Mouse (Mus musculus): Measurements from ENCODE around the gene Surf4. TPM values are rescaled to one million over a fixed set of nuclear protein-coding genes. Genes with fewer than 3 reads are reported as not detected.

Surf4 gene
- 57.1 and 82.6 TPM in 2 replicates for polyA plus RNA-seq (2021; fragmentation: Nextera tagmentation)
- long read RNA-seq, experiment 1, transcript Surf4-201 (6 exons, 3,281 nt), result major isoform, 211 of 236 reads
- long read RNA-seq, experiment 1, partial matches to known transcripts, result 5 of 236 reads
- long read RNA-seq, experiment 1, other reads (novel, unspliced or antisense), result 20 of 236 reads
- long read RNA-seq, experiment 2, transcript Surf4-201 (6 exons, 3,281 nt), result major isoform, 52 of 64 reads
- long read RNA-seq, experiment 2, partial matches to known transcripts, result 9 of 64 reads
- long read RNA-seq, experiment 2, other reads (novel, unspliced or antisense), result 3 of 64 reads

DNA sequence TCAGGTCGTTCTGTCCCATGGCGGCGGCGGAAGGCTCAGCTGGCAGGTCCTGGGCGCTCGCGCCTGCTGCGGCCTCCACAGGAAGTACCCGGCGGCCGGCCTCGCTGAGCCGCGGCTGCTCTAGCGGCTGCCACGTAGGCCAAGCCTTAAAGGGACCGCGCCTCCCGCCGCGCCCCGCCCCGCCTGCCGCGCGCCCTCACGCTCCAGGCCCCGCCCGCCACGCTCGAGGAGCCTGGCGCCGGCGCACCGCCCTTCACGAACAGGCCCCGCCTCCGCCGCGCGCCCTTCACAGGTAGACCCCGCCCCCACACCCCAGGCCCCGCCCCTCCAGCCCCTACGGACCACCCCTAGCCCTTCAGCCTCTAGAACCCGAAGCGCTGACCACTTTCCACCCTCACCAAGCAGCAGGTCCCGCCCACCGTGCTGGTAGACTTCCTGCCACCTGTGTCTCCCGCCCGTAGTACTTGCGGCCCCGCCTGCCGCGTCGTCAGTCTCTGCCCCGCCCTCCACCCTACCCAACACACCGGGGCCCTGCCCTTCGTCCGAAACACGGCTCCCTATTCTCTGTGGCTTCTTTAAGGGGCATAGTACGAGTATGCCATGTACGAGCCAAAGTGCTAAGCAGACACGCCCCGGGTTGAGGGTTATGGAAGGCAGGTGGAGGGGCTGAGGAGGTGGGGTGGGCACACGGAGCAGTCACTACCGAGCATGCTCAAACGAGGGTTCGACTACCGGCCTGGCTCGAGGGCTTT is at the start of gene Surf4, which contains the start of gene Stkld1:
Gene Surf4 (minus strand): TSS at position 625 of the 752 bp plus-strand sequence.
Gene Stkld1 (plus strand): TSS at position 744 of the 752 bp plus-strand sequence.

GRCm38 (mm10) chr2:26973116-26973515 is 39.4 kb upstream of the Surf4 start, which contains the start of gene Adamts13:
Adamts13 (plus strand) TSS chr2:26973416.

DNA sequence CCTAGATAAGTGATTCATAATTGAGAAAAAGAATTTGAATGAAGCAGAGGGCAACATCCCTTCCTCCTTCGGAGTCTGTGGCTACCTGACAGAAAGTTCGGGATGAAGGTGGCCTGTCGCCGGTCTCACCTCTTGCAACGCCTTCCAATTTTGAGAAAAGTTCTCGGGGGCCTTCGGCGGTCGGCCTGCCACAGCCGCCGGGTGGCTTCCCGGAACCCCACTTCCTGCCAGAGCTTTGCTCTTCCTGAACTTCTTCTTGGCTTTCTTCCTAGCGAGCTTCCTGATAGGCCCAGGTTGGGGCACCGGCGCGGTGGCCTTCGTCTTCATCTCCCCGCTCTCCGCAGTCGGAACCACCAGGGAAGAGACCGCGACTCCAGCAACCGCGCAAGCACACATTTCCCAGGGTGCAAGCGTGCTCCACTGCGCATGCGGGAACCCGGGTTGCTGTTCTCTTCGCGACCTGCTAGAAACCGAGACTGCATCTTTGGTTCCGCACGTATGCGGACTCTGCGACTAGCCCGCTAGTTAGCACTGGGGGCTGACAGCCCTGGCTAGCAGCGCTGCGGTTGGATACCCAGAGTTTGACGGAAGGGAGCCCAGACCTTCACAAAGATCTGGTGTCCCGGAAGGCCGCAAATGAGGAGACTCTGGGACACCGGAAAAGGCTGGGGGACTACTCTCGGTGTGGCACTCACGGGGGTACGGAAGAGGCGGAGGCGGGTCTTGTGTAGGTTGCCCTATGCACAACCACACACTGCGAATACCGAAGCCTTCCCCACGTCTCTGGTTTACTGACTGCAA is 30.4 kb upstream of the Surf4 start, which contains the start of gene Rexo4:
Gene Rexo4 (minus strand): TSS at position 464 of the 801 bp plus-strand sequence.

GRCm38 (mm10) chr2:26915927-26916728 is 17.6 kb downstream of the Surf4 start, which contains the start of the genes Surf2 and Surf1:
Surf2 (plus strand) TSS chr2:26916367.
Surf1 (minus strand) TSS chr2:26916530.

GRCm38 (mm10) chr2:26910124-26910993 is 23.4 kb downstream of the Surf4 start, which contains the start of the genes Med22 and Rpl7a:
Med22 (minus strand) TSS chr2:26910677.
Rpl7a (plus strand) TSS chr2:26910764.

DNA sequence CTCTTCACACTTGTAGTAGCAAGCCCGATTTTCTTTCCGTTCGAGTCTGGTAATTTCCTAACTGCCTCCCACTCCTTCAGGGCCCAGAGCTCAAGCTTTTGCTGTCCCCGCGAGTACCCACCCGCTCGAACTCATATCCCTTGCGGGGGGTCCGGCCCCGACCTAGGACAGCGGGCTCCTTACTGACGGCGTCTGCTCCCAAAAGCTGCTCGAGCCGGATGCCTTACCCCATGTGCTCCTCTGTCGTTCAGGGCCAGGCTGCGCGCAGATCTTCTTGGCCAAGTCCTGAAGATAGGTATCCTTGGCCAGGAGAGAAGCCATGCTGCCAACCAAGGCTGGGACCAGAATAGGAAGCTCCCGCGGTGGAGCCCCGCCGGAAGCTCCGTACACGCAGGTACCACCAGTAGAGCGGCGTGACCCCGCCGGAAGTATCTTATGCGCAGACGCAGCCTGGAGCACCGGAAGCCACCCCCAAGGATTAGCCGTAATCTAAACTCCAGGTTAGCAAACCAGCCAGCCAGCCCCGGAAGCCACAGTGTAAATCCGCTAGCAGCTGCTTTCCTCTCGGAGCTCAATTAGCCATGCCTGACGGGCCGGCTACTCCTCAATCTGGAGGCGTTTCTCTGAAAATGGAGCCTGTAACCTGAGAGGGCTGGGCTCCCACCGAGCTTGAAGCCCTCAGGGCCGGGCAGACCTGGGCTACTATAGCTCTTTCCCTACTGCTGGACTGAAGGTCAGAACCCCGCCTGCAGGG is 31.1 kb downstream of the Surf4 start, which contains the start of gene Surf6:
Gene Surf6 (minus strand): TSS at position 413 of the 754 bp plus-strand sequence.

Other genes with a start within 250 kb of the Surf4 start
- not detected in 2 replicates for gene Abo, start 68.9 kb downstream of the Surf4 start, polyA plus RNA-seq (2021; fragmentation: Nextera tagmentation)
- gene Surf6, start 31.0 kb downstream of the Surf4 start, polyA plus RNA-seq (2021; fragmentation: Nextera tagmentation), result 6.3 and 7.2 TPM in 2 replicates
- 49.3 and 51.7 TPM in 2 replicates for gene Med22, start 23.3 kb downstream of the Surf4 start, polyA plus RNA-seq (2021; fragmentation: Nextera tagmentation)
- gene Rpl7a, start 23.2 kb downstream of the Surf4 start, polyA plus RNA-seq (2021; fragmentation: Nextera tagmentation), result 264 and 364 TPM in 2 replicates
- gene Surf2, start 17.6 kb downstream of the Surf4 start, polyA plus RNA-seq (2021; fragmentation: Nextera tagmentation), result 31.4 and 37.8 TPM in 2 replicates
- 146 and 154 TPM in 2 replicates for gene Surf1, start 17.4 kb downstream of the Surf4 start, polyA plus RNA-seq (2021; fragmentation: Nextera tagmentation)
- 0.08 and 0.23 TPM in 2 replicates for gene Stkld1, start 119 bp upstream of the Surf4 start, polyA plus RNA-seq (2021; fragmentation: Nextera tagmentation)
- 33.9 and 41.7 TPM in 2 replicates for gene Rexo4, start 30.5 kb upstream of the Surf4 start, polyA plus RNA-seq (2021; fragmentation: Nextera tagmentation)
- 7.2 and 7.7 TPM in 2 replicates for gene Adamts13, start 39.5 kb upstream of the Surf4 start, polyA plus RNA-seq (2021; fragmentation: Nextera tagmentation)
- gene Cacfd1, start 76.0 kb upstream of the Surf4 start, polyA plus RNA-seq (2021; fragmentation: Nextera tagmentation), result 50.6 and 54.3 TPM in 2 replicates
- 24.5 and 26.3 TPM in 2 replicates for gene Slc2a6, start 94.1 kb upstream of the Surf4 start, polyA plus RNA-seq (2021; fragmentation: Nextera tagmentation)
- 0.20 and 0.31 TPM in 2 replicates for gene Mymk, start 138.3 kb upstream of the Surf4 start, polyA plus RNA-seq (2021; fragmentation: Nextera tagmentation)
- gene Adamtsl2, start 145.5 kb upstream of the Surf4 start, polyA plus RNA-seq (2021; fragmentation: Nextera tagmentation), result 21.2 and 33.4 TPM in 2 replicates
- gene Fam163b, start 208.6 kb upstream of the Surf4 start, polyA plus RNA-seq (2021; fragmentation: Nextera tagmentation), result 69.7 and 105 TPM in 2 replicates
- gene Dbh, start 231.3 kb upstream of the Surf4 start, polyA plus RNA-seq (2021; fragmentation: Nextera tagmentation), result 0.26 and 0.27 TPM in 2 replicates

Measured in left cerebral cortex, adult 6 months (tissue).